Mouse (Mus musculus) ES-Bruce4 (cell line): ENCODE data around the gene Fam118a. TPM values are rescaled to one million over a fixed set of nuclear protein-coding genes. Genes with fewer than 3 reads are reported as not detected.

ENCODE experiments used
- H3K27ac ChIP-seq: 2 replicates; pipeline ENCODE4 v1.5.1; 2012; ENCODE audit warnings: low read length, inconsistent platforms; ENCODE audit not compliant: insufficient read depth
- H3K27me3 ChIP-seq: 2 replicates; pipeline ENCODE4 v1.6.1; 2012; ENCODE audit warnings: mild to moderate bottlenecking, low read length, inconsistent platforms; ENCODE audit not compliant: control insufficient read depth, poor library complexity, insufficient read depth, severe bottlenecking
- H3K36me3 ChIP-seq: 2 replicates; pipeline ENCODE4 v1.6.1; 2012; ENCODE audit warnings: inconsistent platforms, mild to moderate bottlenecking, low read length, moderate library complexity; ENCODE audit not compliant: control insufficient read depth, poor library complexity, insufficient read depth, severe bottlenecking
- H3K4me1 ChIP-seq: one replicate; pipeline ENCODE4 v1.8.1; 2011; ENCODE audit warnings: low read length; ENCODE audit not compliant: control insufficient read depth, insufficient read depth
- H3K4me3 ChIP-seq: 2 replicates; pipeline ENCODE4 v1.5.1; 2011; ENCODE audit warnings: low read depth, mild to moderate bottlenecking, low read length
- H3K9ac ChIP-seq: 2 replicates; pipeline ENCODE4 v1.6.1; 2012; ENCODE audit warnings: low read depth, mild to moderate bottlenecking, inconsistent platforms; ENCODE audit not compliant: poor library complexity, severe bottlenecking
- H3K9me3 ChIP-seq: replicated peaks from 2 replicates; pipeline ENCODE4 v1.6.1; 2012; ENCODE audit warnings: mild to moderate bottlenecking, low read length, inconsistent platforms; ENCODE audit not compliant: control insufficient read depth, poor library complexity, insufficient read depth, severe bottlenecking
- CTCF ChIP-seq: IDR thresholded peaks from one replicate; pipeline ENCODE4 v1.8.1; 2011; ENCODE audit warnings: low read depth, low read length
- EP300 ChIP-seq: IDR thresholded peaks from 2 replicates; pipeline ENCODE4 v1.6.1; 2011; ENCODE audit warnings: low read depth, low read length; ENCODE audit not compliant: insufficient read depth
- POLR2A ChIP-seq: IDR thresholded peaks from one replicate; pipeline ENCODE4 v1.8.1; 2011; ENCODE audit warnings: low read length; ENCODE audit not compliant: insufficient read depth
- polyA plus RNA-seq: library from polyadenylated mRNA; stranded (reverse); fragments of >200 nt; gene quantifications from 2 replicates; pipeline ENCODE4 v1.2.4, GENCODE M21; 2011; ENCODE audit warnings: low read depth; ENCODE audit not compliant: missing spikeins, insufficient read depth, insufficient read length

The Fam118a gene
- polyA plus RNA-seq, 1 experiment, result 32.4 TPM

GRCm38 (mm10) chr15:85037343-85037690 is 8.6 kb downstream of the Fam118a start:
- H3K9me3 ChIP-seq, result no peaks in the 10 kb centered on the region
- no peaks in the 10 kb centered on the region for H3K36me3 ChIP-seq
- H3K27ac ChIP-seq, result no peak overlapping the region
- H3K9ac ChIP-seq, result peak overlapping the region; percentile 69
- no peaks in the 10 kb centered on the region for H3K27me3 ChIP-seq
- TF ChIP-seq EP300 (no peak), POLR2A (no peak)
- H3K4me1 ChIP-seq, result no peaks in the 10 kb centered on the region
- peak overlapping the region; percentile 80 for H3K4me3 ChIP-seq

- H3K36me3 ChIP-seq, result no peaks in the 10 kb centered on the region
- H3K9me3 ChIP-seq, result no peaks in the 10 kb centered on the region
- H3K27me3 ChIP-seq, result no peaks in the 10 kb centered on the region
- H3K4me3 ChIP-seq, result no peak overlapping the region
- no peak overlapping the region for H3K9ac ChIP-seq
- H3K4me1 ChIP-seq, result no peaks in the 10 kb centered on the region
- no peak for TF ChIP-seq POLR2A
- no peak for TF ChIP-seq EP300
- no peak for TF ChIP-seq CTCF
- no peak overlapping the region for H3K27ac ChIP-seq
Measured at GRCm38 (mm10) chr15:85041546-85042225, 12.9 kb downstream of the Fam118a start.

GRCm38 (mm10) chr15:85042361-85042954 is 13.7 kb downstream of the Fam118a start:
- TF ChIP-seq CTCF (peak; percentile 41), POLR2A (no peak)
- no peaks in the 10 kb centered on the region for H3K27me3 ChIP-seq
- no peaks in the 10 kb centered on the region for H3K36me3 ChIP-seq
- H3K9ac ChIP-seq, result no peak overlapping the region
- no peaks in the 10 kb centered on the region for H3K4me1 ChIP-seq
- no peak overlapping the region for H3K4me3 ChIP-seq
- no peak overlapping the region for H3K27ac ChIP-seq
- no peaks in the 10 kb centered on the region for H3K9me3 ChIP-seq

- TF ChIP-seq POLR2A (no peak), EP300 (no peak), CTCF (no peak)
- Histone ChIP-seq H3K9ac (no peak overlapping the region), H3K36me3 (no peaks in the 10 kb centered on the region), H3K27ac (no peak overlapping the region), H3K4me1 (no peaks in the 10 kb centered on the region), H3K9me3 (no peaks in the 10 kb centered on the region), H3K4me3 (no peak overlapping the region), H3K27me3 (no peaks in the 10 kb centered on the region)
Measured at GRCm38 (mm10) chr15:85043116-85043515, 14.4 kb downstream of the Fam118a start.

GRCm38 (mm10) chr15:85043761-85044160 is 15.0 kb downstream of the Fam118a start:
- Histone ChIP-seq H3K9ac (no peak overlapping the region), H3K4me3 (no peak overlapping the region), H3K27me3 (no peaks in the 10 kb centered on the region), H3K9me3 (no peaks in the 10 kb centered on the region), H3K36me3 (no peaks in the 10 kb centered on the region), H3K27ac (no peak overlapping the region), H3K4me1 (no peaks in the 10 kb centered on the region)
- TF ChIP-seq CTCF (no peak), EP300 (no peak)

GRCm38 (mm10) chr15:85046230-85046950 is 17.6 kb downstream of the Fam118a start:
- Histone ChIP-seq H3K9me3 (no peaks in the 10 kb centered on the region), H3K4me3 (no peak overlapping the region), H3K27me3 (no peaks in the 10 kb centered on the region), H3K36me3 (0 out of 2 replicates have a peak, but pooled peaks cover 2% of the 10 kb centered on the region), H3K27ac (no peak overlapping the region), H3K9ac (no peak overlapping the region), H3K4me1 (no peaks in the 10 kb centered on the region)
- TF ChIP-seq EP300 (no peak), POLR2A (no peak), CTCF (no peak)
